Mouse (Mus musculus): ENCODE measurements around the gene Zfp648. TPM values are rescaled to one million over a fixed set of nuclear protein-coding genes. Genes with fewer than 3 reads are reported as not detected.

The Zfp648 gene
- polyA plus RNA-seq, 1 experiment from 2014 or later, result 0.10 TPM

DNA sequence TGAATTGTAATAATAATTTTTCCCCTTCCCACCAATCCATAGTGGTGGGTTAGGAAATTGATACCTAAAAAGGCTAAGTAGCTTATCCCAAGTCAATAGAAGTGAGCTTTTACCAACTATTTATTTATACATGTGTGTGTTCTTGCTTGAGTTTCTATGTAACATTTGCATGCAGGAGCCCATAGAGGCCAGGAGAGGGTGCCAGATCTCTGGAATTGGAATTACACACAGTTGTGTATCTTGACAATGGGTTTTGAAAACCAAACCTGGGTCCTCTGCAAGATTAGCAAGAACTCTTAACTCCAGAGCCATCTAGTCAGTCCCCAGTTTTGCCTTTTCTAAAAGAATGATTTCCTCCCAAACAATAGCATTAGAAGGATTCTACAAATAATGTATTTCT, 37.9 kb downstream of the Zfp648 start:
- Histone ChIP-seq H3K9me3 (no peaks in the 10 kb centered on the region), H3K36me3 (replicated peaks) (no peaks in the 10 kb centered on the region), H3K4me1 (peaks cover 4% of the 10 kb centered on the region; the same call in 1 of the 2 replicates), H3K27me3 (ENCODE audit: poor library complexity, severe bottlenecking) (no peaks in the 10 kb centered on the region), H3K27ac (no peak overlapping the region), H3K4me3 (no peak overlapping the region)
- DNase-seq (ENCODE audit: extremely low spot score, low spot score), result no peak

DNA sequence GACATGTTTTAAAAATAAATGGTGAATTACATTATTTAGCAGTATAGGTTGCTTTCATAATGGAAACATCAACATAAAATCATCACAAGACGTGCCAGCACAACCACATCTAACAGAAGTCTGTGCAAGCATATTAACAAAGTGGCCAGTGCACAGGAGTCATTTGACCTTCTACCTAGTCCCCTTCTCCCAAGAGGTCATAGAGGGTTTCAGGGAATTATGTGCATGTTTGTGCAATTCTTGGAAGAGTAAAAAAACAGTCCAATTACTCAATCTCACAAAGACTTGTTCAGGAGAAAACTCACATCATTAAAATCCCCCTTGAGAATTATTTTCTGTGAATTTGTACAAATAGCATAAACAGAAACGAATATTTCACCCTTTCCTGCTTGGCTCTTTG, 50.2 kb downstream of the Zfp648 start:
- Histone ChIP-seq H3K27me3 (ENCODE audit: poor library complexity, severe bottlenecking) (no peaks in the 10 kb centered on the region), H3K36me3 (replicated peaks) (no peaks in the 10 kb centered on the region), H3K4me1 (no peaks in the 10 kb centered on the region), H3K27ac (no peak overlapping the region), H3K4me3 (no peak overlapping the region), H3K9me3 (no peaks in the 10 kb centered on the region)
- 83% methylated on average over 2 of the region's 2 CpGs for WGBS
- DNase-seq (ENCODE audit: extremely low spot score, low spot score), result no peak

GRCm38 (mm10) chr1:154252739-154253138, 51.8 kb downstream of the Zfp648 start:
- Histone ChIP-seq H3K27me3 (ENCODE audit: poor library complexity, severe bottlenecking) (no peaks in the 10 kb centered on the region), H3K4me1 (no peaks in the 10 kb centered on the region), H3K9me3 (no peaks in the 10 kb centered on the region), H3K36me3 (replicated peaks) (no peaks in the 10 kb centered on the region), H3K4me3 (no peak overlapping the region), H3K27ac (no peak overlapping the region)
- 78% methylated on average over 5 of the region's 5 CpGs for WGBS
- DNase-seq (ENCODE audit: extremely low spot score, low spot score), result no peak

All from forebrain, embryonic 10.5 days (tissue).